Mouse (Mus musculus) thymus, postnatal 25 days (tissue): ENCODE data around the gene Cd69.
A peak's percentile ranks its signal among the peaks of the same experiment; 100 is the strongest.

Source experiments
- DNase-seq: peaks from one replicate; pipeline ENCODE4 v3.0.0; 2022

Gene Cd69

DNA sequence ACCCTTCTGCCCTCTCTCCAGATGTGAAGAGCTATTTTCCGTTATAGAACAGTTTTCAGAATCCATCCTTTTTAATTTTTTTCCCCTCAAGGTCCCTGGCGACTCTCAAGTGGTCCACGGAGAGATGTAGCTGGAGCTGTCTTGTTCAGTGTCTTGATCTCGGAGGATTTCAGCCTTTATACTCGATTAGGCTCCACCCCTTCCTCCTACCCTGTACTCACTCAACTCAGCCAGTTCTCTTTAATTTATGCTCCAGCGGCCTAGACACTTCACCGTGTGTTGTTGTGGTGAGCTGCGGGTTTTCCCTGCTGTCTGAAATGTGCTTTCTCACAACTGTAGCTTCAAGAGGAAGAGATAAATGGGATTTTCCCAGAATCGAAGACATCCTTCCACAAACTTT is at the start of gene Cd69:
Gene Cd69 (minus strand): TSS at position 217 of the 400 bp plus-strand sequence.
- peak; percentile 74 for DNase-seq

DNA sequence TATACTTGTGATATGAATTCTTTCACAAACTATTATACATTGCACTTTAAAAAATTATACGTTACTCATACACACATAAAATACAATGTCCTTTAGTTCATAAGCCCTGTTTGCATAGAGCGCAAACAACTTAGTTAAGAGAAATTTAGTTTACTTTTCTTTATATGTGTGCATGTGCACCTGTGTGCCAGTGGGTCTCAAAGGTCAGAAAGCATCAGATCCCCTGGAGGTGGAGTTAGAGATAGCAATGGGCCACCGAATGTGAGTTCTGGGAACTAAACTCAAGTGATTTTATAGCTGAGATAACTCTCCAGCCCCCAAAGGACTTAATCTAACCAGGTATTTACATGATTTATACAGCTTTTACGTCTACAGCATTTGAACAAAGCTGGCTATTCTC is 44.1 kb upstream of the Cd69 start:
- DNase-seq = no peak

DNA sequence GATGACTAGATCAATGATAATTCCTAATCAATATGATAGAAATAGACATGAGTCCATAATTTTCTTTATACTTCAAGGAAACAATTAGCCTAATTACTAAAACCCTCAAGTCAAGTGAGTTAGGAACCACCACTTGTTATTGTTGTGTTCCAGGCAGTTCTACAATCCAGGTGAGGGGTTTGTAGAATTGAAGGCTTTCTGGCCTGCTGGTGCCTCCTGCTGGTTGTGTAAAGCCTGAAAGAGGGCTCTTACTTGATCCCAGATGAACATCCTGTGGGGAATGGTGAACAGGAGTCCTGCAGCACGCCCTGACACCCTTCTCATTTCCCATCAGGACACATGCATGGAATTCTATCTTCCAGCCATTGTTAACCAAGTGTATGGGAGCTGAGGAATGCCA is 43.2 kb upstream of the Cd69 start:
- peak; percentile 65 for DNase-seq

DNA sequence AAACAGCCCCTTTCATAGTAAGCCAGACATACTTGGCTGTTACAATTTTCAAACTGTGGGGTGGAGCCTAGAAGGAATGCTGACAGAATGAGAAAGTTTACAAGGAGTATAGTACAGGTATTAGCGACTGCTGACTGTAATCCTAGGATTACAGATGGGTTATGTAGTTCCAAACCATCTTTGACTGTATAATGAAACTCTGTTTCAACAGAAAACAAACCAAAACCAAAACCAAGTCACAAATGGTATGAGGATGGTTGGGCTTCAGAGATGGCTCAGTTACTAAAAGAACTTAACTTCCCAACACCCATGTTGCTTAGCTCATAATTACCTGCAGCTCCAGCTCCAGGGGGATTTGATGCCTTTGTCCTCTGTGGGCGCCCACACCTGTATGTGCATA is 41.2 kb upstream of the Cd69 start:
- DNase-seq = no peak

DNA sequence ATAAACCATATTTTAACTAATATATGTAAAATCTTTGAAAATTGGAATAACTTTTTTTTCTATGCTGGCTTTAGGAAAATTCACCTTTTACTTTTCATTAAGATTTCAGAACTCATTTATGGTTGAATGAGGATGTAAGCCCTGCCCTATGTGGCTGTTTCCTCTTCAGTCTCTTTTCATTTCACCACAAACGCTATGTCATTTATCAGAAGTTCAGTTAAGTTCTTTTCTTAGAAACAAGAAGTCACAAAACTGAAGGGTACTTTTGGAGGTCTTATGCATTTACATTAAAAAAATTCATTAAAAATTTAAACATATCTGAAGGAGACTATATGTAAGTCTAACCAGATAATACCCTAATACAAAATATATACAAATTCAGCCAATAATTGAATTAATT is 40.5 kb upstream of the Cd69 start:
- DNase-seq = no peak

DNA sequence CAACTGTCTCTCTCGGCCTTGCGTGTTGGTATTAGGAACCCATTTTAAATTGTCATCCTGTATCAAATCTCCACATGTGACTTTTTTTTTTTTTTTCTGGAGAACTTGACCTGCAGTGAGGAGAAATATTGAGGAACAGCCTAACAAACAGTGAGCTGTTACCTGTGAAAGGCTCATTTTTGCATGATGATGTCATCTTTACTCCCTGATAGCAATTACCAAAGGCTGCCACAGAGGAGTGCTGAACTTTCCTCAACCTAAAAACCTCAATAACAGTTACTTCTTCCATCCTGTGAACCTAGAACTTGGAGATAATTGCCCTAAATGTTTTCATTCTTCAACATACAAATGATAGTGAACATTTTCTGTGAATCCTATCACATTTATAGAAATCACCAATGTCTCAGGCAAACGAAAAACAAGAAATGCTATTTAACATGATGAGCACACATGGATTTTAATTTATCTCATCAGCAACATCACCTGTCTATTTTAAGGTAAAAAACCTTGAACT is 39.5 kb upstream of the Cd69 start:
- DNase-seq = no peak

DNA sequence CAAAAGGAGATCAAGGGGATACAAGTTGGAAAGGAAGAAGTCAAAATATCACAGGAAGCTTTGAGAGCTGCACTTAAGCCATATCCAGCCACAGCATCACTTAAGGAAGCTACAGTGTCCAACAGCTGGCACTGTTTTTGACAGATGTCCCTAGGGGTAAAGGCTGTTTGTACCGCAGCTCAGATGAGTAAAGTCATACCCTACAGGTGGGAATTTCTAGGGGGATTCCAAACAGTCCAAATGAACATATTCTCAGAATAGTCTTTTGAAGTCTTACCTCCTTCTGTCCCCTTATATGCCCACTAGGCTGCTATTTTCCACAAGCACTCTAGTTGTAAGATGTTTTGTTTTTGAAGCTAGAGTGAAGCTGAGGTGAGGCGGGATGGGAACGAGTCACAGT is 37.3 kb upstream of the Cd69 start:
- DNase-seq = no peak

DNA sequence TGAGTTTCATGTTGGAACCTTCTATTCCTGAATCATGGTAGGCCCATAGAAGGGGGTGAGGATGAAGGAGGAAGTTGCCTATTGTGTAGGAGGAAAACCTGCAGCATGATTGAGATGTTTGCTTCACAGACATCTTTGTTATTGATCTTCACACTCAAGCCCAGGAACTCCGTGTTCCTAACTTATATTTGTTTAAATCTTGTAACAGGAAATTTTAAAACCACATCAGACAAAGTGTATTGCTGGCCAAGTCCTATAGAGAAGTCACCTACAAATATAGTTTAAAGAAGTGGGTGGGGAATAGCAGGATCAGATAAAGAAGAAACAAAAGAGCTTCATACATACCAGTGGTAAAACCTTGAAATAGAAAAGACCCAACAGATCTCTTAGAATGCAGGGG is 28.9 kb upstream of the Cd69 start:
- DNase-seq = no peak

DNA sequence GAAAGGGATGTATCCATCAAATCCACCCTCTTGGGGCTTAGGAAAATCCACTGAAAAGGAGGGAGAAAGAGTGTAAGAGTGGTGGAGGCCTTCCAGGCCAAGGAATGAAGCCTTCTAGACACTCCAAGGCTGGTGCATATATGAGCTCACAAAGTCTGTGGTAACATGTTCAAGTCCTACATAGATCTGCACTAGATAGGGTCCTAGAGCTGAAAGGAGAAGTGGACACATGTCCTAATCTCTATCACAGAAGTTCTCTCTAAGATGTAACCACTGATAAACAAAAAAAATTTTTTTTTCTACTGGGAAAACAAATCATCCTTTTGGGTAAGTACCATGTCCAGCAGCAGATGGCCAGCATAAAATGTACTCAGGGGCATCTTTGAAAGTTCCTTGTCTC is 13.5 kb upstream of the Cd69 start:
- no peak for DNase-seq

DNA sequence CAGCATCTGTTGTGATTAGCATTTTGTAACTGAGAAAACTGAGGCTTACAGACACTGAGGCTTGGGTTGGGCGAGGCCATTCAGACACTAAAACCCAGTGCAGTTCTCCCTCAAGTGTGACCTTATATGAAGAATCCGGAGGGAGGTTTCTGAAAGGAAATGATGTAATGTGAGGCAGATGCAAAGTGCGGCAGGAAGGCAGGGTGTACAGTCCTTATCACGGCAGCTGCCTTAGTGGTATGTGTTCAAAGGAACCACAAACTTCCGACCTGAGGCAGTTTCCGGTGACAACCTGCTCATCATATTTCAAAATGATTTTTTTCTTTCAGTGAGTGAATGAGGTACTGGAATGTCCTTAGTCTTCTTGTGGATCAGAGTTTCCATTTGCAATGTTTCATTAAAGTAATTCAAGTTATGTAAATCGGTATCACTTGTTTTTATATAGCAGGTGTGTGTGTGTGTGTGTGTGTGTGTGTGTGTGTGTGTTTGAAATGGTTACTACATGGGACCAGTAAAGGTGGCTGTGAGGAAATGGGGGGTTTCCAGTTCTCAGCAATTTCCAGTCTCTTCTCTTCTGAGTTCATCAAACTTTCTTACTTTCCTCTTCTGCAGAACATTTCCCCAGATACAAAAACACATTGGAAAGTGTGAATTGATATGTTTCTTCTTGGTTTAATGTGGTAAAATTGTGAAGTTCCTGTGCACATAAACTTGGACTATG is 9.3 kb upstream of the Cd69 start:
- DNase-seq = peak; percentile 81

DNA sequence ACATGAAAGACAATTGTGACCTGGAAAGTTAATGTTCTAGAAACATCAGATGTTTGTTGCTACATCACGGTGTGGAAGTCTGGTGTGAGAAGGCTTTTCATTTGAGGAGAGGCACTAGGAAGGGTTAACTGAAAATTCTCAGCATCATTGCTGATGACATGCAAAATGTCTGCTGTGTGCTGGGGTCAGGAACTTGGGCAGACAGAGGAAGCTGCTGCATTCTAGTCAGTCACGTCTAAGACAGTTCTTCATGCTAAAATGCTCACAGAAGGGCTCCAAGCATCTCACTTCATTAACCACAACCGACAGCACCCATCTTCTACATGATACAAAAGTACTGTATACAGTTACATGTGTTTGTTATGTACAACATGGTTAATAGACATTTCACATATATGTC is 8.0 kb upstream of the Cd69 start:
- no peak for DNase-seq

DNA sequence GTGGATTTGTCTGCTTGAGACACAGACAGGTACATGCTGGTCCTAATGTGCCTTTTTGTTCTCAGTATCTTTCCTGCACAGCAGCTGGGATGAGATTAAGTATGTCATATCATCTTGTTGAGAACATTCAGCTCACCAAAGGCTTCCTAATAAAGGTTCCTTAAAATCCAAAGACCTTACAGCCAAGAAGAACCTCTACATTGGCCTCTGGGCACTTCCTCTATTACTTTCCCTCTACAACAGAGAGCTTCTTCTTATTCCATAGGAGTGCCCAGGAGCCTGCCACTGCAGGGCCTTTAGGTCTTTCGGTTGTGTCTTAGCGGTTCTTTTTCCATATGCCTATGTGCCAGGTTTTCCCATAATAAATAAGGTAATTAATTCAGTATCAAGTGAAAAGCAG is 1.2 kb upstream of the Cd69 start:
- DNase-seq = no peak

DNA sequence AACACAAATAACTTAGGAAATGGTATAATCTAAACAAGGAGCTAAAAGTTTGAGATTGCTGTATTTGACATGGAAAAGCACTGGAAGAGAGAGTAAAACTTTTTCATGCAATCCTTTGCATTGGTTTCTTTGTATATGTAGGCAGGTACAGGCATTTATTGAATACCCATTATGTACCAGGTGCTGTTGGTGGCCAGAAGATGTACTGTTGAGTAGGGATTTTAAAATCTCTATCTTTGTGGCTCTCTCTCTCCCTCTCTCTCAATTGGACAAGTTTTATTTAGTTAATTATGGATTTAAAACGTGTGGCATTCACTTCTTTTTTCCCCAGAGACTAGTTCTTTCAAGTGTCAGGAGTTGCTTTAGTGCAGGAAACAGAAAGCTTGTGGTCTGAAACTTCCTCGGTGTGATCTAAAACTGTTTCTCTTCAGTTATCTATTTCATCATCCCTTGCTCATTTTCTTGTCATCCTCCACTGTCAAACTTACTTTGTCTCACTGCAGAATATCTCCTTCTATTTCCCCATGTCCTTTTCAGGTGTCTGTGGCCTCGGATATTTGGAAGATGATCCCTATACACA is 478 bp upstream of the Cd69 start:
- DNase-seq = no peak

DNA sequence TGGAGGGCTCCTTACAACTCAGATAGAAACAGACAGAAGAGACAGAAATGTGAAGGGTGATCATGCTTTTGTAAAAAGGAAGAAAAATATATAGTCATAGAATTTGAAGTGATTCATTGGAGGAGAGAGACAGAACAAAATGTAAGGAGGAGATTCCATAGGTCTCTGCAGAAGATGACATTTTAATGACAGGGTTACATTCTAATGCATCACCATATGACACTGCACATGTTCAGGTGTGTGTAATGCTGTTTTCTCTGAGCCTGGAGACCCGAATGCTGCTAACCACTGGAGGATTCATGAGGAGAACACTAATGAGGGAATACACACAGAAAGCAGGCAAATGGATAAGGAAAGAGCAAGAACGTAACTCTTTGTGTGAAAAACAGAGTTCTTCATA is 760 bp downstream of the Cd69 start:
- no peak for DNase-seq

DNA sequence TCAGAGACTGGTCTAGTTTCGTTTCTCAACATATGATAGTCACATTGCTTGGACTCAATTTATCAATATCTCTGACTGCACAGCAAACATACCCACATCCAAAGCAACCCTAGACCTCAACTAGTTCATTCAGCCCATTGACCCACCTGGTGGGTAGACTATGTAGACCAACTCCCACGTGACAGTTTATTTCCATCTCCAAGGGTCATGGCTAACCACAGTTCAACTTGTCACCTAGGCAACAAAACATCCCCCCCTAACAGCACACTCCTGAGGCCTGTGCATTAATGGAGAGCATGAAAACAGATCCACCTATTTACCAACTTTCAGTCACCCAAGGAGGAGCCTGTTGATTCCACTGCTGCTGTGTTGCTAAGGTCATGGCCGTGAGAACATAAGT is 1.6 kb downstream of the Cd69 start:
- DNase-seq = no peak

DNA sequence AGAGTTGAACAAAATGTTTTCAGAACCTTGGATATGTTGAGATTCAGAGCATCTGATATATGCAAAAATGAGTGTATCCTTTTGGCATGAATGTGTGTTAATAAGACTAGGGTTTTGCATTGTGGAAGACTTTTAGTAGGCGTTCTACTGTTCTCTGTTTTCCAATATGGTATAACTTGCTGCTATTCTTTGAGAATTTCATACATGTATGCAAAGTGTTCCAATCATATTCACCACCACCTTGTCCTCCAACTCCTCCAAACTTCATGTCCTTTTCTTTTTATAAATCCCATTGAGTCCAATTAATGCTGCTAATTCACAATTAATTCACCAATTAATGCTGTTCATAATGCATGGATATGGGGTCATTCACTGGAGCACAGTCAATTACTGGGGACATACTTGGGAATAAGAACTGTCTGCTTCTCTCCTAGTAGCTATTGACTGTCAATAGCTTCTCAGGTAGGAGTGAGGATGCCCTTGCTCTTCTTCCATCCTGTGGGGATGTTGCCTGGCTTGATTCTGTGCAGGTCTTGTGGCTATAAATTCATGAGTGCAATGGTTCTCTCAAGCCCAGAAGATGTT is 8.7 kb downstream of the Cd69 start:
- no peak for DNase-seq

DNA sequence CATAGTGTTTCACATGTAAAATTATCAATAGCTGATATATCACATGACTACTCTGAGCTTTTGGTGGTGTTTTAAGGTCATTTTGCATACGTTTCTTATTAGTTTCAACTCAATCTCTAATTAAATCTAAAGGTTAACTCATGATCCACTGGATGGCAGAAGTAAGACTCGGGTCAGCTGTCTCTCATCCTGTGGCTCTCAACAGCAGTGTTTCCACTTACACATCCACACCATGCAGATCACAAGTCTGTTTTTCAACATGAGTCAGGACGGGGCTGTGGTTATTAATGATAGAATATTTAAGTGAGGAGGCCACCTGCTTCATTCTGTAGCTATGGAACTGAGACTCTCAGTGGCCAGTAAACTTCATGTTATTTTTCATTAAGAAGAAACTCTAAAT is 9.4 kb downstream of the Cd69 start:
- DNase-seq = no peak

DNA sequence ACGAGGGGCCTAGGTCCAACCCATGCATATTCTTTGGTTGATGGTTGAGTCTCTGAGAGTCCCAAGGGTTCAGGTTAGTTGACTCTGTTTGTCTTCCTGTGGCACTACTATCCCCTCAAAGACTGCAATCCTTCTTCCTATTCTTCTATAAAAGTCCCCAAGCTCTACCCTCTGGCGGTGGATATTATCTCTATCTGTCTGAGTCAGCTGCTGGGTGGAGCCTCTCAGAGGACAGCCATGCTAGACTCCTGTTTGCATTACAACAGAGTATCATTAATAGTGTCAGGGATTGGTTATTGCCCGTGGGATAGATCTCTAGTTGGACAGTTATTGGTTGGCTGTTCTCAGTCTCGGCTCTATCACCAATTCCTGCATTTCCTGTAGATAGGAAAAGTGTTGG is 14.3 kb downstream of the Cd69 start:
- DNase-seq = no peak

DNA sequence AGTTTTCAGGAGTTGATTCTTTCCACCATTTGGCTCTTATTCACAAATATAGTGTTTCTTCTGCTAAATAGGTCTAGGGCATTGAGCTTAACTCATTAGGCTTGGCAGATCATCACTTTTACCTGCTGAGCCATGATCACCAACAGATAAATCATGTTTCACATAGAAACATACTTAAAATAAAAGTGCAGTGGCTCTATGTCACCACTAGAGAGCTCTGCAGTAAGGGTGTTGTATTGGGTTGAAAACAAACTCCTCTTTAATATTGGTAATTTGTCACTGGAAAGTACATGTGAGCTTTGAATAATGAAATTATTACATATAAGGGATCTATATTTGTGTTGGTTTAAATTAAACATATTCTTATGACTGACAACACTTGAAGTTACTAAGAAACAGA is 15.2 kb downstream of the Cd69 start:
- no peak for DNase-seq

DNA sequence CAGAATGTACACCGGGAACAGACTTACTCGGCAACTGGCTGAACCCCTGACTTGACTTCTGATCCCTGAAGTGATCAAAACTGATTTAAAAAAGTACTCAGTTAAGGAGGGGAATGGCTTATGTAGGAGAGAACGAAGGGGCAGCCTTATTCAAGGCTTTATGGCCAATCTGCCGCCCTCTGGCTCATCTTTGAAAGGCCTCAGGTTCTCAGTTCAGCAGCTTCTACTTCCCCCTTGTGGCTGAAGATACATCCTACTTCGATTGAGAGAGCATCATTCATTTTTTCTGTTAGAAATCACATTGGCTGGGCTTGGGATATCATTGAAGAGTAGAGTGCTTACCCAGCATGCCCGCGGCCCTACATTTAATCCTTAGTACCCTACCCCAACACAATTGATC is 19.2 kb downstream of the Cd69 start:
- DNase-seq = no peak

DNA sequence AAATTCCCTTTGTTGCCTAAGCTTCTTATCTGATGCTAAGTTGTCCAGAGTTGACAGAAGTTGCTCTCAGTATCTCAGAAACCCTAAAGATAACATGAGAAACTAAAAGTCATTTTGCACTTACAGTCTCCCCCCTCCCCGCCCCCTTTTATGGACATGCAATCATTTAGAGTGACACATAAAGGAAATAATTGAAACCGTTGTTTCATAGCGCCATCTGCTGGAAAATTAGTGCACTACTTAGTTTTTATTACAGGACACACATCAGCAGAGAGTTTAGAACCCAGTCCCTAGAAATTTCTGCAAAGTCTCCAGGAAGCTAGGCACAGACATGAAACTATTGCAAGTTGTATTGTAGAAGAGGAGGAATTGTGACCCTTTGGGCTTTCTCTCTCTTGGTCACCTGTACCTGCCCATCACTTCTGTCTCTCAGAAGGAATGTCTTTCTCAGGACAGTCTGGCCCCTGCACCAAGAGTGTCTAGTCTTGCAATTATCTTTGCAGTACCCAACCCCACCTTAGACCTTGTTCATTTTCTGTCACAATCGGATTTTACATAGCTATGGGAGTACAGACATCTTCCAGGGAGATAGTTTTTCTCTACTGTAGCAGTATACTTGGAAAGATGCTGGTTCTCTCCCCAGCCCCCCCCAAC is 20.2 kb downstream of the Cd69 start:
- no peak for DNase-seq

DNA sequence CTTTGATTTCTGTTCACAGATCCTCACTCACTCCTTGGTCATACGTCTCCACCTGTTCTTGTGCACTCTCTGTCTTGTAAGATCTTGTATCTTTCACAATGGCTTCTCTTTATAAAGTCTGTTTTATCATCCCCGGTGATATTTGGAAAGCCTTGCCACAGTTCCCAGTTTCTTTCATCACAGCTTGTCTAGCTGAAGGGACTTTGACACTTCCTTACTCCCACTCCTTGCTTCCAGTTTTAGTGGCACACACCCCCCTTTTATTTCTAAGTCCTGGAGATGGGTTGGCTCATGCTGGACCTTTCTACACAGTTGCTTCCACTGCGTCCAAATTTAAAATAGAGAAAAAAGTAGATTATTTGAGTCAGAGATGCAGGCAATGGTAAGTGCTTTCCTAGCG is 20.9 kb downstream of the Cd69 start:
- no peak for DNase-seq

DNA sequence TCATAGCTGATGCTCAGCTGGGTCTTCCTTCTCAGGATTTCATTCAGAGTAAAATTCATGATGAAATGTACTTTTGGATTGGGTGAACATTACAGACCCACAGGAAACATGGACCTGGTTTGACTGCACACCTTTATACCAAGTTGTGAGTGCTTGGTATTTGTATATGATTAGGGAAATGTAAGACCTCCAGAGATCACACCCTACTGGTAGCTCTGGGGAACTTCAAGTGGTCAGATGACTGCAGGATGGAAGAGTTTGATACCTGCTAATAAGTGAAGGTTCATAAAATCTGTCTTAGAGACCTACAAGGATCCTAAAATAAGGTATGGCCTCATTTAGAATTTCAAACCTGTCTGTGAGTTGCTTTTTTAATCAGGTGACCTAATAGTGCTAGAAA is 27.0 kb downstream of the Cd69 start:
- DNase-seq = no peak

DNA sequence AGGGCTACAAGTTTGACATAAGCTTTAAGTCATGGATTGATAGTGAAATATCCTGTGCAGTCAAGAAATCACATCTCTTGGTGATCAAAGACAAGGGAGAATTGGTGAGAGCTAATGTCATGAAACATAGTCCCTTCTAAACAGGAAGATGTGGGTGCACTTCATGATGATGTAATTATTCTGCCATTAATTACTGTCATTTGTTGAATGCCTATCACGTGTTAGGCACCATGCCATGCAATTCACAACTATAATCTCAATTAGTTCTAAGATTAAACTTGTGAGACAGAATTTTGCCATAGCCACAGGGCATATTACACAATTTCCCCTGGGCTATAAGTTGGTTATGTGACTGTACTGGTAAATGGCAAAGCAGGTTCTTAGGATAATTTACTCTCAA is 28.2 kb downstream of the Cd69 start:
- no peak for DNase-seq
